Mouse (Mus musculus): ENCODE results near the gene Nags. TPM values are rescaled to one million over a fixed set of nuclear protein-coding genes. Genes with fewer than 3 reads are reported as not detected.

Gene Nags
- polyA plus RNA-seq (2014; fragmentation: Illumina TruSeq; extraction: RNeasy Lipid Tissue Mini Kit (QIAGEN cat#74804); ENCODE audit: insufficient read depth, low read depth, low replicate concordance) = not detected

GRCm38 (mm10) chr11:102145471-102146001 lies at the start of gene Nags:
Nags (plus strand) TSS chr11:102145513.

GRCm38 (mm10) chr11:102101219-102101618 lies 44.1 kb upstream of the Nags start, which contains the start of gene Ppy:
Ppy (minus strand) TSS chr11:102101319.

GRCm38 (mm10) chr11:102107732-102108131 lies 37.6 kb upstream of the Nags start, which contains the start of gene Pyy:
Pyy (minus strand) TSS chr11:102107832.

GRCm38 (mm10) chr11:102156039-102156785 lies 10.9 kb downstream of the Nags start, which contains the start of gene Tmem101:
Tmem101 (minus strand) TSS chr11:102156404.

DNA sequence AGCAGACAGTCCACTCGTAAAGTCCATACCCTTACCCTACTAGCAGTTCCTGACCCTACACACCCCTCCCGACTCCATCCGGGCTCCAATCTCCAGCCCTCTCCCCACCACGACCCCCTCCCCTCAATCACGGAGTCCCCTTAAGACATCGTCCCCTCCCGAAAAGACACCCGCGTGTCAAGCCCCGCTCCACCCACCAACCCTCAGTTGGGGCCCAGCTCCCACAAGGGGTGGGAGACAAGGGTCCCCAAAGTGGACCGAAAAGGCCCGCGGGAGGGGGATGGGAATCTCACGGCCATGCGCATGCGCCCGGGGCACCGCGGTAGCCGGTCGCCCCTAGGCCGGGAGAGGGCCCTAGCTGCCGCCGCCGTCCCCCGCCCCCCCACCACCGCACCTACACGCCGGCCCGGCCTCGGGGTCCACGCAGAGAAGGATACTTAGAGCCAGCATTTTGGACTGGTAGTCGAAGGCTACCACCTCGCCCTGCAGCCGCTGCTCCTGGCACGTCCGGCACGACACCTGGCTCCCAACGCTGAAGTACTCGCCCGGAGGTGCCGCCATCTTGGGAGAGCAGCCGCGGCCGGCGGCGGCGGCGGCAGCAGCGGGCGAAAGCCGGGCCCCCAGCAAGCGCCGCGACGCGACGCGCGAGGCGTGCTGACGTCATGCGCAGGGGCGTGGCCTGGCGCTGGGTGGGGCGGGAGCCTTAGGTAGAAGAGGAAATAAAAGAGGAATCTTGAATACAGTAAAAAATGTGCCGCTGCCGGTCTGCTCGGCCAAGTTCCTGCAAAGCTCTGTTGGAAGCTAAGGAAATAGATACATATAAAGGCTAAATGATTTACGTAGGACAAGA lies 39.6 kb downstream of the Nags start, which contains the start of gene Lsm12:
Gene Lsm12 (minus strand): TSS at position 651 of the 850 bp plus-strand sequence.

DNA sequence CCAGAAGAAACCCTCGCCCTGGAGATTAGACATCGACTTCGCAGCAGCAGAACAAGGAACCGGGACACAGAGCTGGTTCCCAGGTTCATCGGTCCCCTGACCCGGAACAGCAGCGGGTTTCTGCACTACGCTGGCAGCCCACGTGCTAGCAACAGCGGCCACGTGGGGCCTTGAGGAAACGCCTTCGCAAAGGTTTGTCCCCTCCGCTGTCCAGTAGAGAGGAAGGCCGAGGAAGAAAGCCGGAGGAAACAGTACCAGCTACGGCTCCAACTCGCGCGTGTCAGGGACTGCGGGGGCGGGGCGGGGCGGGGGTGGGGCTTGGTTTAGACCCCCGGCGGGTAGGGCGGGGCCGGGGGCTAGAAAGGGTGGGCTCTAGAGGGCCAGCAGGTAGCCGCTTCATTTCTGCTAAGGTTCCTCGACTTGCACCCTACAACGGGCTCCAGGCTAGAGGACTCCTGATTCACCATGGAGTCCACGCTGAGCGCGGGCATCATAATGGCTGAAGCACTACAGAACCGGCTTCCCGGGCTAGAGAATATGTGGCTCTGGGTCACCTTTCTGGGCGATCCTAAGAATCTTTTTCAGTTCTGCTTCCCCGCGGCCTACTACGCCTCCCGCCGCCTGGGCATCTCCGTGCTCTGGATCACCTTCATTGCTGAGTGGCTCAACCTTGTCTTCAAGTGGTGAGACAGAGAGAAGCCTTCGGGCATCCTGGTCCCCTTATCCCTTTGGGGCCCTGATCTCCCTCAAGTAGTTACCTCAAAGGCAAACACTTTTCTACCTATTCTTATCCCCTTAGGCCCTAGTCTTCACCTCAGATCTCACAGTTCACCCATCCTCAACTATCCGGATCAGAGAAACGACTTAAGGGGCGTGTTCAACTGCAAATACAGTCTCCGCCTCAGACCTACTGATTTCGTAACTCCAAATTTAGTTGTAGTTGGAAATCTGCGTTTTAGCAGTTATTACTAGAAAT lies 44.4 kb downstream of the Nags start, which contains the start of gene G6pc3:
Gene G6pc3 (plus strand): TSS at position 160 of the 976 bp plus-strand sequence.

Other genes starting within 250 kb of the Nags start
- 1.8 TPM for gene Sost, start 178.5 kb upstream of the Nags start, polyA plus RNA-seq (2014; fragmentation: Illumina TruSeq; extraction: RNeasy Lipid Tissue Mini Kit (QIAGEN cat#74804); ENCODE audit: insufficient read depth, low read depth, low replicate concordance)
- not detected for gene Cfap97d1, start 161.2 kb upstream of the Nags start, polyA plus RNA-seq (2014; fragmentation: Illumina TruSeq; extraction: RNeasy Lipid Tissue Mini Kit (QIAGEN cat#74804); ENCODE audit: insufficient read depth, low read depth, low replicate concordance)
- gene Dusp3, start 158.5 kb upstream of the Nags start, polyA plus RNA-seq (2014; fragmentation: Illumina TruSeq; extraction: RNeasy Lipid Tissue Mini Kit (QIAGEN cat#74804); ENCODE audit: insufficient read depth, low read depth, low replicate concordance) = 73.3 TPM
- 1.9 TPM for gene Mpp3, start 117.1 kb upstream of the Nags start, polyA plus RNA-seq (2014; fragmentation: Illumina TruSeq; extraction: RNeasy Lipid Tissue Mini Kit (QIAGEN cat#74804); ENCODE audit: insufficient read depth, low read depth, low replicate concordance)
- gene Cd300lg, start 104.0 kb upstream of the Nags start, polyA plus RNA-seq (2014; fragmentation: Illumina TruSeq; extraction: RNeasy Lipid Tissue Mini Kit (QIAGEN cat#74804); ENCODE audit: insufficient read depth, low read depth, low replicate concordance) = 11.4 TPM
- 3.7 TPM for gene Mpp2, start 57.0 kb upstream of the Nags start, polyA plus RNA-seq (2014; fragmentation: Illumina TruSeq; extraction: RNeasy Lipid Tissue Mini Kit (QIAGEN cat#74804); ENCODE audit: insufficient read depth, low read depth, low replicate concordance)
- 2.6 TPM for gene Ppy, start 44.2 kb upstream of the Nags start, polyA plus RNA-seq (2014; fragmentation: Illumina TruSeq; extraction: RNeasy Lipid Tissue Mini Kit (QIAGEN cat#74804); ENCODE audit: insufficient read depth, low read depth, low replicate concordance)
- gene Pyy, start 37.7 kb upstream of the Nags start, polyA plus RNA-seq (2014; fragmentation: Illumina TruSeq; extraction: RNeasy Lipid Tissue Mini Kit (QIAGEN cat#74804); ENCODE audit: insufficient read depth, low read depth, low replicate concordance) = not detected
- gene Tmem101, start 10.9 kb downstream of the Nags start, polyA plus RNA-seq (2014; fragmentation: Illumina TruSeq; extraction: RNeasy Lipid Tissue Mini Kit (QIAGEN cat#74804); ENCODE audit: insufficient read depth, low read depth, low replicate concordance) = 11.7 TPM
- gene Lsm12, start 39.8 kb downstream of the Nags start, polyA plus RNA-seq (2014; fragmentation: Illumina TruSeq; extraction: RNeasy Lipid Tissue Mini Kit (QIAGEN cat#74804); ENCODE audit: insufficient read depth, low read depth, low replicate concordance) = 14.7 TPM
- gene G6pc3, start 44.1 kb downstream of the Nags start, polyA plus RNA-seq (2014; fragmentation: Illumina TruSeq; extraction: RNeasy Lipid Tissue Mini Kit (QIAGEN cat#74804); ENCODE audit: insufficient read depth, low read depth, low replicate concordance) = 23.3 TPM
- 49.2 TPM for gene Hdac5, start 84.7 kb downstream of the Nags start, polyA plus RNA-seq (2014; fragmentation: Illumina TruSeq; extraction: RNeasy Lipid Tissue Mini Kit (QIAGEN cat#74804); ENCODE audit: insufficient read depth, low read depth, low replicate concordance)
- not detected for gene BC030867, start 103.4 kb downstream of the Nags start, polyA plus RNA-seq (2014; fragmentation: Illumina TruSeq; extraction: RNeasy Lipid Tissue Mini Kit (QIAGEN cat#74804); ENCODE audit: insufficient read depth, low read depth, low replicate concordance)
- not detected for gene Asb16, start 123.2 kb downstream of the Nags start, polyA plus RNA-seq (2014; fragmentation: Illumina TruSeq; extraction: RNeasy Lipid Tissue Mini Kit (QIAGEN cat#74804); ENCODE audit: insufficient read depth, low read depth, low replicate concordance)
- 29.4 TPM for gene Tmub2, start 139.4 kb downstream of the Nags start, polyA plus RNA-seq (2014; fragmentation: Illumina TruSeq; extraction: RNeasy Lipid Tissue Mini Kit (QIAGEN cat#74804); ENCODE audit: insufficient read depth, low read depth, low replicate concordance)
- gene Atxn7l3, start 151.1 kb downstream of the Nags start, polyA plus RNA-seq (2014; fragmentation: Illumina TruSeq; extraction: RNeasy Lipid Tissue Mini Kit (QIAGEN cat#74804); ENCODE audit: insufficient read depth, low read depth, low replicate concordance) = 19.6 TPM
- gene Ubtf, start 174.2 kb downstream of the Nags start, polyA plus RNA-seq (2014; fragmentation: Illumina TruSeq; extraction: RNeasy Lipid Tissue Mini Kit (QIAGEN cat#74804); ENCODE audit: insufficient read depth, low read depth, low replicate concordance) = 47.0 TPM
- 0.11 TPM for gene Slc4a1, start 220.7 kb downstream of the Nags start, polyA plus RNA-seq (2014; fragmentation: Illumina TruSeq; extraction: RNeasy Lipid Tissue Mini Kit (QIAGEN cat#74804); ENCODE audit: insufficient read depth, low read depth, low replicate concordance)
- 1.3 TPM for gene Rundc3a, start 247.9 kb downstream of the Nags start, polyA plus RNA-seq (2014; fragmentation: Illumina TruSeq; extraction: RNeasy Lipid Tissue Mini Kit (QIAGEN cat#74804); ENCODE audit: insufficient read depth, low read depth, low replicate concordance)